Mouse (Mus musculus): ENCODE results near the gene 9330182L06Rik.

GRCm38 (mm10) chr5:9345038-9345617 lies 79.2 kb downstream of the 9330182L06Rik start:
- no peak for TF ChIP-seq CTCF (IDR thresholded peaks at IDR 0.05; ENCODE audit: extremely low read depth, insufficient read length, insufficient replicate concordance, low read depth, low read length)
- TF ChIP-seq POLR2A (IDR thresholded peaks at IDR 0.05; ENCODE audit: low read depth, low read length): no peak
